In the genomic region with DNA sequence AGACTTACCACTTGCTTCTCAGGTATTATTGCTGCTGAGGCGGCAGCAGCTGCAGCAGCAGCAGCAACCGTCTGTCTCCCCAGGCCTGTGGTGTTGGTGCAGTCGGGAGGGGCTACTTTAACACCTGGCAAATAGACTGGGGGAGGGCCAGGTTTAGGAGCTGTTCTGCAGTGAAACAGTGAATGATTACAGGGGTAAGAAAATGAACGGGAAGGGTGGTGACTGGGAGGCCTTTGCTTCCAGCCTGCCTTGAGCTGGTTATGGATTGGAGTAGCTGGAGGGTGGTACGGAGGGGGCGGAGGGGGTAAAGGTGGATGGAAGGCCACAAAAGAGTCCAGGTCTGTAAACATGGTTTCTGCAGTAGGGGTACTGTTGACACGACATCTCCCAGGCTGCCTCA, we compare ENCODE assay signal across 25 mouse cellular contexts. TPM values are rescaled to one million over a fixed set of nuclear protein-coding genes. Genes with fewer than 3 reads are reported as not detected.
A peak's percentile ranks its signal among the peaks of the same experiment; 100 is the strongest.
DNase-seq lines count a peak whose midpoint lies in the region; ATAC-seq and TF ChIP-seq lines count a peak whose summit lies in the region.
"Had no signal": no experiment of that assay in that cellular context is flagged by ENCODE, and none has a peak within 500 bp of the region (broad histone marks: within the 10 kb centered on the region; RNA-seq: fewer than 3 reads in every experiment).

No protein-coding gene starts in this region.

- H3K9me3 ChIP-seq in intestine, embryonic 16.5 days (ENCODE audit: control insufficient read depth, low read length) = no peaks in the 10 kb centered on the region
- H3K9me3 ChIP-seq in intestine, postnatal 0 days (ENCODE audit: control insufficient read depth) = no peaks in the 10 kb centered on the region
- H3K9me3 ChIP-seq in liver, embryonic 16.5 days (replicated peaks; ENCODE audit: control insufficient read depth, low read length) = no peaks in the 10 kb centered on the region
- H3K9me3 ChIP-seq in midbrain, embryonic 16.5 days (replicated peaks; ENCODE audit: control insufficient read depth, low read length, poor library complexity, severe bottlenecking) = no peaks in the 10 kb centered on the region
- H3K9me3 ChIP-seq: embryonic facial prominence, embryonic 15.5 days; forebrain, embryonic 15.5 days; heart, embryonic 13.5 days; hindbrain, embryonic 13.5 days; limb, embryonic 13.5 days; neural tube, embryonic 12.5 days had no signal

- H3K4me2 ChIP-seq in intestine, embryonic 16.5 days (ENCODE audit: low read depth, low read length) = no peak overlapping the region
- no peak overlapping the region for H3K4me2 ChIP-seq in intestine, postnatal 0 days (replicated peaks; ENCODE audit: low read depth)
- 0 out of 2 replicates have a peak overlapping the region, but pooled peaks have one; percentile 32 for H3K4me2 ChIP-seq in liver, embryonic 16.5 days (ENCODE audit: low read depth, low read length)
- no peak overlapping the region for H3K4me2 ChIP-seq in midbrain, embryonic 16.5 days (ENCODE audit: low read length)
- H3K4me2 ChIP-seq: embryonic facial prominence, embryonic 15.5 days; forebrain, embryonic 15.5 days; heart, embryonic 13.5 days; hindbrain, embryonic 13.5 days; limb, embryonic 13.5 days; lung, embryonic 14.5 days; neural tube, embryonic 12.5 days had no signal

- H3K4me1 ChIP-seq in intestine, embryonic 16.5 days (ENCODE audit: control insufficient read depth, insufficient read depth, low read length) = no peaks in the 10 kb centered on the region
- H3K4me1 ChIP-seq in intestine, postnatal 0 days (replicated peaks; ENCODE audit: control insufficient read depth, insufficient read depth, low read length) = no peaks in the 10 kb centered on the region
- H3K4me1 ChIP-seq in liver, embryonic 16.5 days (ENCODE audit: control insufficient read depth, low read depth, low read length) = peaks cover 3% of the 10 kb centered on the region
- no peaks in the 10 kb centered on the region for H3K4me1 ChIP-seq in midbrain, embryonic 16.5 days (ENCODE audit: control insufficient read depth, insufficient read depth, low read length)
- H3K4me1 ChIP-seq: embryonic facial prominence, embryonic 15.5 days; forebrain, embryonic 15.5 days; heart, embryonic 13.5 days; hindbrain, embryonic 13.5 days; limb, embryonic 13.5 days; neural tube, embryonic 12.5 days had no signal

- H3K27ac ChIP-seq in intestine, embryonic 16.5 days (ENCODE audit: low read length) = no peak overlapping the region
- no peak overlapping the region for H3K27ac ChIP-seq in intestine, postnatal 0 days (ENCODE audit: low read depth, low read length)
- peak overlapping the region; percentile 69 for H3K27ac ChIP-seq in liver, embryonic 16.5 days (ENCODE audit: low read length)
- H3K27ac ChIP-seq in midbrain, embryonic 16.5 days (ENCODE audit: low read length) = no peak overlapping the region
- H3K27ac ChIP-seq: embryonic facial prominence, embryonic 15.5 days; forebrain, embryonic 15.5 days; heart, embryonic 13.5 days; hindbrain, embryonic 13.5 days; limb, embryonic 13.5 days; neural tube, embryonic 12.5 days had no signal

- 80% methylated on average over 7 of the region's 7 CpGs for WGBS in intestine, embryonic 16.5 days
- WGBS in intestine, postnatal 0 days = 69% methylated on average over 7 of the region's 7 CpGs
- WGBS in liver, embryonic 16.5 days (ENCODE audit: insufficient replicate concordance) = 64% methylated on average over 7 of the region's 7 CpGs
- 91% methylated on average over 7 of the region's 7 CpGs for WGBS in midbrain, embryonic 16.5 days

- TF ChIP-seq CTCF in intestine, postnatal 0 days (IDR thresholded peaks at IDR 0.05; ENCODE audit: low read depth) = no peak

- ATAC-seq in intestine, embryonic 16.5 days = peak; percentile 42; the same call in 1 of the 2 replicates
- no peak for ATAC-seq in intestine, postnatal 0 days
- peak; percentile 92 for ATAC-seq in liver, embryonic 16.5 days (ENCODE audit: low read depth)
- ATAC-seq in midbrain, embryonic 16.5 days = no peak
- ATAC-seq: CD4-positive, CD25-positive, alpha-beta regulatory T cell, adult 4 months; forebrain, embryonic 15.5 days had no signal

- no peaks in the 10 kb centered on the region for H3K27me3 ChIP-seq in intestine, embryonic 16.5 days (replicated peaks; ENCODE audit: control insufficient read depth, insufficient read depth, low read length)
- no peaks in the 10 kb centered on the region for H3K27me3 ChIP-seq in intestine, postnatal 0 days (replicated peaks; ENCODE audit: control insufficient read depth, insufficient read depth, low read length)
- no peaks in the 10 kb centered on the region for H3K27me3 ChIP-seq in liver, embryonic 16.5 days (ENCODE audit: control insufficient read depth, insufficient read depth, low read depth, low read length)
- H3K27me3 ChIP-seq in midbrain, embryonic 16.5 days (ENCODE audit: control insufficient read depth, insufficient read depth, low read depth, low read length) = no peaks in the 10 kb centered on the region
- H3K27me3 ChIP-seq: embryonic facial prominence, embryonic 15.5 days; forebrain, embryonic 15.5 days; heart, embryonic 13.5 days; hindbrain, embryonic 13.5 days; limb, embryonic 13.5 days; neural tube, embryonic 12.5 days had no signal

- no peak overlapping the region for H3K4me3 ChIP-seq in intestine, embryonic 16.5 days (ENCODE audit: low read length)
- no peak overlapping the region for H3K4me3 ChIP-seq in intestine, postnatal 0 days (ENCODE audit: low read depth, low read length)
- peak overlapping the region; percentile 14 for H3K4me3 ChIP-seq in liver, embryonic 16.5 days (ENCODE audit: low read depth, low read length)
- no peak overlapping the region for H3K4me3 ChIP-seq in midbrain, embryonic 16.5 days (ENCODE audit: low read depth, low read length)
- H3K4me3 ChIP-seq: embryonic facial prominence, embryonic 15.5 days; forebrain, embryonic 15.5 days; heart, embryonic 13.5 days; hindbrain, embryonic 13.5 days; limb, embryonic 13.5 days; neural tube, embryonic 12.5 days had no signal

- peak; percentile 81 for DNase-seq in thymus, postnatal 14 days
- DNase-seq in frontal cortex, adult 2 months (ENCODE audit: extremely low spot score in 1 of 2, low spot score in 1 of 2) = no peak
- DNase-seq in kidney, postnatal 14 days = no peak
- DNase-seq: adrenal gland, postnatal 36 days; cerebellum, adult 9-11 months; gastrocnemius, postnatal 14 days; heart, adult 18-20 months; lung, embryonic 14.5 days; lung, postnatal 36 days; midbrain, embryonic 14.5 days; retina, postnatal 1 day; right cerebral cortex, postnatal 25 days; spleen, adult 18-20 months had no signal

- no peak overlapping the region for H3K9ac ChIP-seq in intestine, embryonic 16.5 days (ENCODE audit: low read depth, low read length)
- no peak overlapping the region for H3K9ac ChIP-seq in intestine, postnatal 0 days (ENCODE audit: low read depth, low read length)
- no peak overlapping the region for H3K9ac ChIP-seq in liver, embryonic 16.5 days (ENCODE audit: low read depth, low read length)
- H3K9ac ChIP-seq in midbrain, embryonic 16.5 days (ENCODE audit: low read depth, low read length) = no peak overlapping the region
- H3K9ac ChIP-seq: embryonic facial prominence, embryonic 15.5 days; forebrain, embryonic 15.5 days; heart, embryonic 13.5 days; hindbrain, embryonic 13.5 days; limb, embryonic 13.5 days; lung, embryonic 14.5 days; neural tube, embryonic 12.5 days had no signal

- peaks cover 15% of the 10 kb centered on the region; the same call in 1 of the 2 replicates for H3K36me3 ChIP-seq in intestine, embryonic 16.5 days (ENCODE audit: control insufficient read depth, insufficient read depth, low read length)
- peaks cover 72% of the 10 kb centered on the region for H3K36me3 ChIP-seq in intestine, postnatal 0 days (ENCODE audit: control insufficient read depth, insufficient read depth)
- peaks cover 34% of the 10 kb centered on the region for H3K36me3 ChIP-seq in liver, embryonic 16.5 days (ENCODE audit: control insufficient read depth, insufficient read depth)
- H3K36me3 ChIP-seq in midbrain, embryonic 16.5 days (ENCODE audit: control insufficient read depth, insufficient read depth, low read length) = peaks cover 29% of the 10 kb centered on the region

RNA-seq across cellular contexts. Expression of a gene that starts 29.5 kb away (rescaled TPM):
- polyA plus RNA-seq in intestine, embryonic 16.5 days (2015; fragmentation: Nextera tagmentation; extraction: Ambion mirVana) = 17.7 and 19.0 TPM in 2 replicates
- 13.1 TPM in 2 replicates for polyA plus RNA-seq in intestine, postnatal 0 days (2015; fragmentation: Nextera tagmentation; extraction: Ambion mirVana)
- polyA plus RNA-seq in liver, embryonic 16.5 days (2015; fragmentation: Nextera tagmentation; extraction: Ambion mirVana) = 6.3 and 6.7 TPM in 2 replicates
- 28.2 and 30.8 TPM in 2 replicates for polyA plus RNA-seq in frontal cortex, adult 2 months (2012; rRNA removed)
- 50.5 and 50.9 TPM in 2 replicates for polyA plus RNA-seq in midbrain, embryonic 16.5 days (2015; fragmentation: Nextera tagmentation; extraction: Ambion mirVana)

RNA-seq across cellular contexts. Expression of a gene that starts 30.2 kb away (rescaled TPM):
- 32.5 and 33.6 TPM in 2 replicates for polyA plus RNA-seq in intestine, embryonic 16.5 days (2015; fragmentation: Nextera tagmentation; extraction: Ambion mirVana)
- 16.3 and 16.5 TPM in 2 replicates for polyA plus RNA-seq in intestine, postnatal 0 days (2015; fragmentation: Nextera tagmentation; extraction: Ambion mirVana)
- 17.5 and 17.6 TPM in 2 replicates for polyA plus RNA-seq in liver, embryonic 16.5 days (2015; fragmentation: Nextera tagmentation; extraction: Ambion mirVana)
- 29.8 and 31.0 TPM in 2 replicates for polyA plus RNA-seq in frontal cortex, adult 2 months (2012; rRNA removed)
- 33.8 and 34.7 TPM in 2 replicates for polyA plus RNA-seq in midbrain, embryonic 16.5 days (2015; fragmentation: Nextera tagmentation; extraction: Ambion mirVana)

RNA-seq across cellular contexts. Expression of a gene that starts 30.3 kb away (rescaled TPM):
- 26.7 and 30.0 TPM in 2 replicates for polyA plus RNA-seq in intestine, embryonic 16.5 days (2015; fragmentation: Nextera tagmentation; extraction: Ambion mirVana)
- polyA plus RNA-seq in intestine, postnatal 0 days (2015; fragmentation: Nextera tagmentation; extraction: Ambion mirVana) = 16.5 and 17.0 TPM in 2 replicates
- 10.1 and 13.0 TPM in 2 replicates for polyA plus RNA-seq in liver, embryonic 16.5 days (2015; fragmentation: Nextera tagmentation; extraction: Ambion mirVana)
- polyA plus RNA-seq in frontal cortex, adult 2 months (2012; rRNA removed) = 10.7 and 12.4 TPM in 2 replicates
- polyA plus RNA-seq in midbrain, embryonic 16.5 days (2015; fragmentation: Nextera tagmentation; extraction: Ambion mirVana) = 48.6 and 53.2 TPM in 2 replicates

RNA-seq across cellular contexts. Expression of a gene that starts 30.4 kb away (rescaled TPM):
- not detected in 2 replicates for polyA plus RNA-seq in intestine, embryonic 16.5 days (2015; fragmentation: Nextera tagmentation; extraction: Ambion mirVana)
- polyA plus RNA-seq in intestine, postnatal 0 days (2015; fragmentation: Nextera tagmentation; extraction: Ambion mirVana) = not detected in 2 replicates
- not detected in 2 replicates for polyA plus RNA-seq in liver, embryonic 16.5 days (2015; fragmentation: Nextera tagmentation; extraction: Ambion mirVana)
- polyA plus RNA-seq in frontal cortex, adult 2 months (2012; rRNA removed) = not detected in 2 replicates
- polyA plus RNA-seq in midbrain, embryonic 16.5 days (2015; fragmentation: Nextera tagmentation; extraction: Ambion mirVana) = not detected in 2 replicates
- polyA plus RNA-seq: CD4-positive, CD25-positive, alpha-beta regulatory T cell, adult 4 months; embryonic facial prominence, embryonic 15.5 days; forebrain, embryonic 15.5 days; heart, embryonic 13.5 days; hindbrain, embryonic 13.5 days; kidney, embryonic 14.5 days; limb, embryonic 13.5 days; lung, embryonic 14.5 days; midbrain, embryonic 14.5 days; neural tube, embryonic 12.5 days had no signal

RNA-seq across cellular contexts. Expression of a gene that starts 44.4 kb away (rescaled TPM):
- polyA plus RNA-seq in intestine, embryonic 16.5 days (2015; fragmentation: Nextera tagmentation; extraction: Ambion mirVana) = 16.9 and 17.2 TPM in 2 replicates
- 22.7 and 23.6 TPM in 2 replicates for polyA plus RNA-seq in intestine, postnatal 0 days (2015; fragmentation: Nextera tagmentation; extraction: Ambion mirVana)
- 4.6 and 4.7 TPM in 2 replicates for polyA plus RNA-seq in liver, embryonic 16.5 days (2015; fragmentation: Nextera tagmentation; extraction: Ambion mirVana)
- polyA plus RNA-seq in frontal cortex, adult 2 months (2012; rRNA removed) = 3.9 and 4.4 TPM in 2 replicates
- 10.8 and 11.3 TPM in 2 replicates for polyA plus RNA-seq in midbrain, embryonic 16.5 days (2015; fragmentation: Nextera tagmentation; extraction: Ambion mirVana)

Comparison
In these comparisons a context has a peak if more than half of its experiments do, and no peak if none do; other contexts are left out.
1. ATAC-seq: peak in intestine, embryonic 16.5 days (single experiment) and liver, embryonic 16.5 days (single experiment); none in intestine, postnatal 0 days (single experiment) and midbrain, embryonic 16.5 days (single experiment).